Mouse (Mus musculus) liver, embryonic 14.5 days (tissue): ENCODE measurements around the gene Myh9. TPM values are rescaled to one million over a fixed set of nuclear protein-coding genes. Genes with fewer than 3 reads are reported as not detected.

ENCODE experiments used
- ATAC-seq: fragments of 200-750 bp; cut with Nextera tagmentation; 2 replicates; pipeline ENCODE4 v1.8.0; 2017; ENCODE audit warnings: moderate number of reproducible peaks, mild to moderate bottlenecking, moderate library complexity; ENCODE audit not compliant: insufficient read depth
- DNase-seq, 3 experiments: peaks; one replicate each; pipeline ENCODE4 v3.0.0-alpha.2; 2012 to 2013; ENCODE audit warnings: low read depth in 3 of 3, low spot score in 3 of 3
- H3K27ac ChIP-seq: fragments of 300-500 bp; sonication (generic); 2 replicates; pipeline ENCODE4 v1.5.1; 2014; ENCODE audit warnings: moderate library complexity, mild to moderate bottlenecking, control low read depth, inconsistent platforms
- H3K27me3 ChIP-seq: fragments of 300-500 bp; sonication (generic); 2 replicates; pipeline ENCODE4 v1.6.1; 2014; ENCODE audit warnings: mild to moderate bottlenecking, low read length, moderate library complexity; ENCODE audit not compliant: control insufficient read depth, insufficient read depth
- H3K36me3 ChIP-seq: fragments of 300-500 bp; sonication (generic); replicated peaks from 2 replicates; pipeline ENCODE4 v1.6.1; 2014; ENCODE audit warnings: low read depth; ENCODE audit not compliant: control insufficient read depth, insufficient read depth
- H3K4me1 ChIP-seq, 2 experiments: fragments of 200-500 bp in 1 of 2; fragments of 300-500 bp in 1 of 2; sonication (generic) in 1 of 2; replicated peaks; 2 replicates each; pipeline ENCODE4 v1.6.1; 2012 to 2014; ENCODE audit warnings: antibody characterized with exemption in 1 of 2, inconsistent platforms in 1 of 2, low read length in 1 of 2; ENCODE audit not compliant: control insufficient read depth in 2 of 2, insufficient read depth in 2 of 2
- H3K4me2 ChIP-seq: fragments of 300-500 bp; sonication (generic); 2 replicates; pipeline ENCODE4 v1.6.1; 2014; ENCODE audit warnings: low read depth, mild to moderate bottlenecking, control low read depth, moderate library complexity
- H3K4me3 ChIP-seq, 2 experiments: fragments of 200-500 bp in 1 of 2; fragments of 300-500 bp in 1 of 2; sonication (generic) in 1 of 2; 2 replicates each; pipeline ENCODE4 v1.5.1; 2012 to 2014; ENCODE audit warnings: low read depth in 2 of 2, low read length in 2 of 2, mild to moderate bottlenecking in 2 of 2, control low read depth in 1 of 2, inconsistent platforms in 1 of 2, moderate library complexity in 1 of 2; ENCODE audit not compliant: insufficient read depth in 1 of 2
- H3K9ac ChIP-seq: fragments of 300-500 bp; sonication (generic); replicated peaks from 2 replicates; pipeline ENCODE4 v1.6.1; 2014; ENCODE audit warnings: mild to moderate bottlenecking, control low read depth, moderate library complexity
- H3K9me3 ChIP-seq: fragments of 300-500 bp; sonication (generic); 2 replicates; pipeline ENCODE4 v1.6.1; 2016; ENCODE audit warnings: low read length, mixed read lengths; ENCODE audit not compliant: control insufficient read depth
- CTCF ChIP-seq: IDR thresholded peaks from 2 replicates; pipeline ENCODE4 v1.5.1; 2016; ENCODE audit warnings: antibody characterized with exemption, low read depth, control low read depth
- EP300 ChIP-seq: IDR thresholded peaks from 2 replicates; pipeline ENCODE4 v1.6.1; 2016; ENCODE audit warnings: antibody characterized with exemption, low read depth
- WGBS: fragments of 180-500 bp; shearing (Covaris S2); extraction: QIAGEN DNeasy Blood & Tissue Kit; methylation state at CpG from one replicate; pipeline ENCODE4 v1.1.7; 2014; ENCODE audit not compliant: insufficient replicate concordance; 5-methylcytosine and 5-hydroxymethylcytosine counted together
- polyA plus RNA-seq, 2 experiments: library from polyadenylated mRNA; depleted of rRNA in 1 of 2; stranded (reverse) in 1 of 2; unstranded in 1 of 2; fragments of >200 nt; fragmentation: Nextera tagmentation in 1 of 2; extraction: Ambion mirVana in 1 of 2; gene quantifications; 2 replicates each; pipeline versions ENCODE4 v1.2.1 to v1.2.3; 2012 to 2014

Gene Myh9
- polyA plus RNA-seq, 2 experiments, result 21.3 to 21.9 TPM

GRCm38 (mm10) chr15:77882297-77882696 is 40.3 kb upstream of the Myh9 start:
- H3K4me1 ChIP-seq, result peaks cover 16 to 31% of the 10 kb centered on the region in 2 experiments
- no peak for DNase-seq
- no peaks in the 10 kb centered on the region for H3K9me3 ChIP-seq
- H3K9ac ChIP-seq, result no peak overlapping the region
- no peaks in the 10 kb centered on the region for H3K36me3 ChIP-seq
- 16% methylated on average over 6 of the region's 6 CpGs for WGBS
- no peak overlapping the region for H3K27ac ChIP-seq
- no peak overlapping the region for H3K4me2 ChIP-seq
- H3K27me3 ChIP-seq, result no peaks in the 10 kb centered on the region
- no peak for TF ChIP-seq CTCF
- no peak for TF ChIP-seq EP300
- H3K4me3 ChIP-seq, result no peak overlapping the region
- no peak for ATAC-seq

GRCm38 (mm10) chr15:77881698-77882097 is 39.7 kb upstream of the Myh9 start:
- TF ChIP-seq CTCF (no peak), EP300 (no peak)
- Histone ChIP-seq H3K4me2 (no peak overlapping the region), H3K9me3 (no peaks in the 10 kb centered on the region), H3K9ac (no peak overlapping the region), H3K4me3 (no peak overlapping the region), H3K27me3 (no peaks in the 10 kb centered on the region), H3K36me3 (no peaks in the 10 kb centered on the region), H3K27ac (no peak overlapping the region), H3K4me1 (peaks cover 16 to 31% of the 10 kb centered on the region in 2 experiments)
- ATAC-seq (peak; percentile 58; the same call in 1 of the 2 replicates), DNase-seq (peak; percentile 32 to 59 (median 45))
- 8% methylated on average over 5 of the region's 5 CpGs for WGBS

DNA sequence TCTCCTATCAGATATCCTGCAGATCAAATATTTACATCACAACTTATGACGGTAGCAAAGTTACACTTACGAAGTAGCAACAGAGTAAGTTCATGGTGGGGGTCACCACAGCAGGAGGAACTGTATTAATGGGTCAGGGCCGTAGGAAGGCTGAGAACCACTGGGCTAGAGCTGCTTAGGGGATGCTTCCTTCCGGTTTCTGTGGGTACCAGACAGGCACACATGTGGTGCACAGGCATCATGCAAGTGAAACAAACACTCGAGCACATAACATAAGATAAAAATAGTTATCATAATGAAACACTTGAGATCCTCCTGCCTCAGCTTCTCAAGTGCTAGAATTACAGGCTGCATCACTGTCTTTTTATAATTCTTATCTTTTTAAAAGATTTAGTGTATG is 38.8 kb upstream of the Myh9 start:
- TF ChIP-seq EP300 (no peak), CTCF (no peak)
- Histone ChIP-seq H3K9me3 (no peaks in the 10 kb centered on the region), H3K4me2 (no peak overlapping the region), H3K9ac (no peak overlapping the region), H3K36me3 (no peaks in the 10 kb centered on the region), H3K4me3 (no peak overlapping the region), H3K4me1 (peaks cover 16 to 28% of the 10 kb centered on the region in 2 experiments), H3K27me3 (no peaks in the 10 kb centered on the region), H3K27ac (no peak overlapping the region)
- DNase-seq (no peak), ATAC-seq (no peak)
- WGBS, result 46% methylated on average over 5 of the region's 5 CpGs

- no peaks in the 10 kb centered on the region for H3K9me3 ChIP-seq
- no peak overlapping the region for H3K4me2 ChIP-seq
- no peak for DNase-seq
- 70% methylated on average over 3 of the region's 3 CpGs for WGBS
- ATAC-seq, result no peak
- no peak overlapping the region for H3K9ac ChIP-seq
- no peak overlapping the region for H3K27ac ChIP-seq
- TF ChIP-seq EP300 (no peak), CTCF (no peak)
- H3K27me3 ChIP-seq, result no peaks in the 10 kb centered on the region
- H3K4me1 ChIP-seq, result peaks cover 16 to 21% of the 10 kb centered on the region in 2 experiments
- H3K36me3 ChIP-seq, result no peaks in the 10 kb centered on the region
- no peak overlapping the region for H3K4me3 ChIP-seq
Measured at GRCm38 (mm10) chr15:77879756-77880155, 37.8 kb upstream of the Myh9 start.

GRCm38 (mm10) chr15:77877209-77877608 is 35.2 kb upstream of the Myh9 start:
- Histone ChIP-seq H3K9ac (no peak overlapping the region), H3K27me3 (no peaks in the 10 kb centered on the region), H3K4me3 (no peak overlapping the region), H3K4me2 (no peak overlapping the region), H3K27ac (no peak overlapping the region), H3K9me3 (no peaks in the 10 kb centered on the region), H3K36me3 (no peaks in the 10 kb centered on the region), H3K4me1 (peaks cover 10 to 22% of the 10 kb centered on the region in 2 experiments)
- WGBS, result 50% methylated on average over 2 of the region's 2 CpGs
- TF ChIP-seq CTCF (0 out of 2 replicates have a peak, but pooled peaks have one; percentile 10), EP300 (no peak)
- DNase-seq (no peak), ATAC-seq (no peak)
